Mouse (Mus musculus) midbrain, embryonic 15.5 days (tissue): Measurements from ENCODE around the gene Dus4l. TPM values are rescaled to one million over a fixed set of nuclear protein-coding genes. Genes with fewer than 3 reads are reported as not detected.
"Not testable (repeated sequence)": the region's sequence is repeated elsewhere in the genome, so short reads cannot be mapped to it uniquely, and the experiment has no call there.

Source experiments
- ATAC-seq: fragments of 200-750 bp; cut with Nextera tagmentation; replicated peaks from 2 replicates; pipeline ENCODE4 v1.8.0; 2017; ENCODE audit warnings: moderate TSS enrichment
- H3K27ac ChIP-seq: fragments of 300-500 bp; sonication (generic); 2 replicates; pipeline ENCODE4 v1.5.1; 2015; ENCODE audit warnings: mild to moderate bottlenecking, inconsistent platforms
- H3K27me3 ChIP-seq: fragments of 300-500 bp; sonication (generic); replicated peaks from 2 replicates; pipeline ENCODE4 v1.6.1; 2015; ENCODE audit warnings: inconsistent platforms
- H3K36me3 ChIP-seq: fragments of 300-500 bp; sonication (generic); replicated peaks from 2 replicates; pipeline ENCODE4 v1.6.1; 2015; ENCODE audit warnings: inconsistent platforms
- H3K4me1 ChIP-seq: fragments of 300-500 bp; sonication (generic); 2 replicates; pipeline ENCODE4 v1.6.1; 2015; ENCODE audit warnings: inconsistent platforms
- H3K4me2 ChIP-seq: fragments of 300-500 bp; sonication (generic); 2 replicates; pipeline ENCODE4 v1.6.1; 2015; ENCODE audit warnings: inconsistent platforms, mild to moderate bottlenecking, moderate library complexity
- H3K4me3 ChIP-seq: fragments of 300-500 bp; sonication (generic); 2 replicates; pipeline ENCODE4 v1.5.1; 2015; ENCODE audit warnings: mild to moderate bottlenecking, inconsistent platforms
- H3K9ac ChIP-seq: fragments of 300-500 bp; sonication (generic); 2 replicates; pipeline ENCODE4 v1.6.1; 2015; ENCODE audit warnings: mild to moderate bottlenecking, inconsistent platforms
- H3K9me3 ChIP-seq: fragments of 300-500 bp; sonication (generic); 2 replicates; pipeline ENCODE4 v1.6.1; 2016; ENCODE audit warnings: inconsistent platforms
- WGBS: fragments of 180-500 bp; shearing (Covaris S2); methylation state at CpG from one replicate; pipeline ENCODE4 v1.1.7; 2015; ENCODE audit warnings: mixed read lengths; 5-methylcytosine and 5-hydroxymethylcytosine counted together
- polyA plus RNA-seq: library from polyadenylated mRNA; unstranded; fragments of >200 nt; fragmentation: Nextera tagmentation; extraction: Ambion mirVana; gene quantifications from 2 replicates; pipeline ENCODE4 v1.2.1, GENCODE M21; 2015

Gene Dus4l
- polyA plus RNA-seq, 1 experiment from 2014 or later = 6.2 TPM

GRCm38 (mm10) chr12:31634343-31635239 is 20.0 kb downstream of the Dus4l start, which contains the start of gene Bcap29:
Gene Bcap29, minus strand, starts transcription at chr12:31634658.
- Histone ChIP-seq H3K4me2 (peak within 1 kb of the TSS; percentile 86), H3K27me3 (no peaks in the 10 kb centered on the region), H3K36me3 (no peaks in the 10 kb centered on the region), H3K27ac (peak within 1 kb of the TSS; percentile 77), H3K4me3 (peak within 1 kb of the TSS; percentile 53), H3K9me3 (no peaks in the 10 kb centered on the region), H3K4me1 (peaks cover 15% of the 10 kb centered on the region; the same call in 1 of the 2 replicates), H3K9ac (peak within 1 kb of the TSS; percentile 71)
- ATAC-seq = peak; percentile 92
- WGBS = 1% methylated on average over 73 of the region's 73 CpGs

- Histone ChIP-seq H3K36me3 (no peaks in the 10 kb centered on the region), H3K9me3 (no peaks in the 10 kb centered on the region), H3K4me2 (peak overlapping the region; percentile 86), H3K4me3 (peak overlapping the region; percentile 53), H3K4me1 (peaks cover 15% of the 10 kb centered on the region; the same call in 1 of the 2 replicates), H3K9ac (peak overlapping the region; percentile 71), H3K27ac (peak overlapping the region; percentile 77), H3K27me3 (no peaks in the 10 kb centered on the region)
- 11% methylated on average over 13 of the region's 13 CpGs for WGBS
- ATAC-seq = peak; percentile 60
These were observed 20.7 kb downstream of the Dus4l start for GRCm38 (mm10) chr12:31633970-31634342.

DNA sequence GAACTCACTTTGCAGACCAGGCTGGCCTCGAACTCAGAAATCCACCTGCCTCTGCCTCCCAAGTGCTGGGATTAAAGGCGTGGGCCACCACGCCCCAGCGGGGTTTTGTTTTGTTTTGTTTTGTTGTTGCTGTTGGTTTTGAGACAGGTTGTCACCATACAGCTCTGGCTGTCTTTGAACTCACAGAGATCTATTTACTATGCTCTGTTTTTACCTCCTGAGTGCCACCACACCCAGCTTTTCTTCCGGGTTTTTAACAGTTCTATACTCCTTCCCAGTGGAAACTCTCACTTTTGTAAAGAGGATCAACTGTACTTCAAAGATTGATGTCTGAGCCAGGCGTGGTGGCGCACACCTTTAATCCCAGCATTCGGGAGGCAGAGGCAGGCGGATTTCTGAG is 26.2 kb downstream of the Dus4l start:
- not testable (repeated sequence) for ATAC-seq
- 90% methylated on average over 9 of the region's 9 CpGs for WGBS

GRCm38 (mm10) chr12:31625016-31625415 is 29.6 kb downstream of the Dus4l start:
- no peaks in the 10 kb centered on the region for H3K9me3 ChIP-seq
- no peak overlapping the region for H3K4me3 ChIP-seq
- ATAC-seq = no peak
- 85% methylated on average over 1 of the region's 1 CpGs for WGBS
- H3K9ac ChIP-seq = no peak overlapping the region
- no peak overlapping the region for H3K27ac ChIP-seq
- H3K36me3 ChIP-seq = 0 out of 2 replicates have a peak, but pooled peaks cover 3% of the 10 kb centered on the region
- no peaks in the 10 kb centered on the region for H3K27me3 ChIP-seq
- no peaks in the 10 kb centered on the region for H3K4me1 ChIP-seq
- H3K4me2 ChIP-seq = no peak overlapping the region

More for the DNA sequence above, 26.2 kb downstream of the Dus4l start:
- not testable (repeated sequence) for H3K27me3 ChIP-seq, H3K36me3 ChIP-seq, H3K4me2 ChIP-seq, H3K27ac ChIP-seq, H3K9ac ChIP-seq, H3K9me3 ChIP-seq, H3K4me3 ChIP-seq, H3K4me1 ChIP-seq

- 82% methylated on average over 8 of the region's 8 CpGs for WGBS
- ATAC-seq = no peak
- Histone ChIP-seq H3K27me3 (no peaks in the 10 kb centered on the region), H3K36me3 (0 out of 2 replicates have a peak, but pooled peaks cover 3% of the 10 kb centered on the region), H3K4me2 (no peak overlapping the region), H3K4me1 (no peaks in the 10 kb centered on the region), H3K4me3 (no peak overlapping the region), H3K27ac (no peak overlapping the region), H3K9me3 (no peaks in the 10 kb centered on the region), H3K9ac (no peak overlapping the region)
These were observed 34.5 kb downstream of the Dus4l start for GRCm38 (mm10) chr12:31620106-31620505.

DNA sequence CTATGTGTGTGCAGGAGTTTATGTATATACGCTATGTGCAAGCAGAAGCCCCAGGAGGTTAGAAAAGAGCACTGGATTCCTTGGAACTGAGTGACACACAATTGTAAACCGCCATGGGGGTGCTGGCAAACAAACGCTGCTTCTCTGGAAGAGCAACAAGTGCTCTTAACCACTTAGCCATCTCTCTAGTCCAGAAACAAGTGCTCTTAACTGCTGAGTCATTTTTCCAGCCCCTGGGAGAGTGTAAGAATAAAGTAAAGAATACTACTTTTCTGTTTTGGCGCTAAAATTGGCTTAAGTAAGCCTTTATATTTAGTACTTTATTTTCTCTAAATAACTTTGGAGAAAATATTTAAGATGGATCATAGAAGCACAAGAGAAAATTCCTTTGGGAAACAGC is 41.3 kb downstream of the Dus4l start:
- Histone ChIP-seq H3K27me3 (no peaks in the 10 kb centered on the region), H3K36me3 (0 out of 2 replicates have a peak, but pooled peaks cover 2% of the 10 kb centered on the region), H3K4me1 (no peaks in the 10 kb centered on the region), H3K9me3 (no peaks in the 10 kb centered on the region), H3K4me2 (no peak overlapping the region), H3K4me3 (no peak overlapping the region), H3K27ac (no peak overlapping the region), H3K9ac (no peak overlapping the region)
- WGBS = 60% methylated on average over 4 of the region's 4 CpGs
- ATAC-seq = no peak

- no peak for ATAC-seq
- Histone ChIP-seq H3K27me3 (no peaks in the 10 kb centered on the region), H3K4me1 (no peaks in the 10 kb centered on the region), H3K36me3 (no peaks in the 10 kb centered on the region), H3K9me3 (no peaks in the 10 kb centered on the region), H3K4me3 (no peak overlapping the region), H3K4me2 (no peak overlapping the region), H3K9ac (no peak overlapping the region), H3K27ac (no peak overlapping the region)
- 7% methylated on average over 3 of the region's 3 CpGs for WGBS
These were observed 46.5 kb downstream of the Dus4l start for GRCm38 (mm10) chr12:31608138-31608537.

GRCm38 (mm10) chr12:31604894-31605293 is 49.7 kb downstream of the Dus4l start:
- Histone ChIP-seq H3K36me3 (no peaks in the 10 kb centered on the region), H3K27me3 (no peaks in the 10 kb centered on the region), H3K9ac (no peak overlapping the region), H3K27ac (no peak overlapping the region), H3K4me1 (no peaks in the 10 kb centered on the region), H3K4me3 (no peak overlapping the region), H3K9me3 (no peaks in the 10 kb centered on the region), H3K4me2 (no peak overlapping the region)
- ATAC-seq = no peak
- 82% methylated on average over 3 of the region's 3 CpGs for WGBS

GRCm38 (mm10) chr12:31603586-31603985 is 51.0 kb downstream of the Dus4l start:
- ATAC-seq = no peak
- H3K4me1 ChIP-seq = no peaks in the 10 kb centered on the region
- no peak overlapping the region for H3K4me2 ChIP-seq
- no peaks in the 10 kb centered on the region for H3K9me3 ChIP-seq
- no peak overlapping the region for H3K27ac ChIP-seq
- no peaks in the 10 kb centered on the region for H3K36me3 ChIP-seq
- no peak overlapping the region for H3K9ac ChIP-seq
- 81% methylated on average over 6 of the region's 6 CpGs for WGBS
- no peak overlapping the region for H3K4me3 ChIP-seq
- H3K27me3 ChIP-seq = no peaks in the 10 kb centered on the region

DNA sequence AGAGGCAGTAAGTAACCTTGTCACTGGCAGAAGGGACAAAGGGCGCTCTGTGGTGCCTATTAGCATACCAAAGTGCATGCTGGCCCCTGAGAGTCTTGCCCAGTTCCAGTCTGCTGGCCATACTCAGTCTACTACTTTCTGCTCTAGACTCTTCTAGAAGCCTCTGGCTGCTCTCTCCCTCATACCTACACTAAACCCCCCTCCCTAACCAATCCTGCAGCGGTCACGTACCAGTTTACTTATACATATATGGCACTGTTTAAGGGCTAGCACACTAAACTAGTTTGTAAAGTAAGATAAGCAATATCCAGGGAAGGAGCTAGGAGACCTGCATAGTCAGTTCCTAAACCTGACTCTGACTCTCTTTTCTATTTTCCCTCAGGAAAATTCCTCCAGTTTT is 60.3 kb downstream of the Dus4l start:
- Histone ChIP-seq H3K27me3 (no peaks in the 10 kb centered on the region), H3K4me2 (no peak overlapping the region), H3K9me3 (no peaks in the 10 kb centered on the region), H3K27ac (no peak overlapping the region), H3K9ac (no peak overlapping the region), H3K4me3 (no peak overlapping the region), H3K36me3 (no peaks in the 10 kb centered on the region), H3K4me1 (no peaks in the 10 kb centered on the region)
- no peak for ATAC-seq
- WGBS = 71% methylated on average over 3 of the region's 3 CpGs

DNA sequence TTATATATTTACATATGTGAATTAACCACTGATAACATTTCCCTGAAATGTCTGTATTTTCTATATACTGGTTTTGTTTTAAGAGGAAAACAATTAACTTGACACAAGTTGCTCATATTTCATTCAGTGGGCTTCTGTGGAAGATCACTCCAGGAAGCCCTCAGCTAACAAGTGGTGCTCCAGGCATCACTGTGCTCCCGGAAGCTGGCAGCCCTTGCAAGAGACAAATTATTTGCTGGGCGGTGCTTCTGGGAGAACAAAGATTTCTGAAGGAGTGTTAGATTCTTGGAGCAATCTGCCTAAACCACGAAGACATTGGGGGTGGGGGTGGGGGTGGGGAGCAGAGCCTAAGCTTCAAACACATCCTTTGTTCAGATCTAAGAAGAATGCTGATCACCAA is 62.6 kb downstream of the Dus4l start:
- WGBS = 40% methylated on average over 3 of the region's 3 CpGs
- no peak for ATAC-seq
- Histone ChIP-seq H3K9ac (no peak overlapping the region), H3K9me3 (no peaks in the 10 kb centered on the region; the same call in 1 of the 2 replicates), H3K4me3 (no peak overlapping the region), H3K27me3 (no peaks in the 10 kb centered on the region), H3K36me3 (no peaks in the 10 kb centered on the region), H3K27ac (no peak overlapping the region), H3K4me2 (no peak overlapping the region), H3K4me1 (no peaks in the 10 kb centered on the region)
